Mouse (Mus musculus) fibroblast of lung, adult 2 months (primary cell): ENCODE measurements at regions not wholly inside any gene's neighbourhood (a gene's known extent, or its start where the extent isn't known, plus 50 kb on each side); places are given as distances from the start of the nearest gene placed in this dataset.
"Not testable (repeated sequence)": the region's sequence is repeated elsewhere in the genome, so short reads cannot be mapped to it uniquely, and the experiment has no call there.

Experiments
- DNase-seq: peaks from one replicate; pipeline ENCODE4 v3.0.0-alpha.2; 2011; ENCODE audit warnings: low read depth

- DNase-seq: no peak
Measured at GRCm38 (mm10) chr2:72616412-72616811, 140.5 kb downstream of the Cdca7 start.

- no peak for DNase-seq
Measured at GRCm38 (mm10) chr2:72619446-72619845, 143.5 kb downstream of the Cdca7 start.

GRCm38 (mm10) chr2:72620182-72620652 is 144.3 kb downstream of the Cdca7 start:
- DNase-seq: no peak

- DNase-seq: no peak
Measured at GRCm38 (mm10) chr2:72627915-72628314, 152.0 kb downstream of the Cdca7 start.

GRCm38 (mm10) chr2:72628626-72629470 is 152.9 kb downstream of the Cdca7 start:
- DNase-seq: no peak

- DNase-seq: no peak
Measured at GRCm38 (mm10) chr2:72629691-72630461, 153.9 kb downstream of the Cdca7 start.

GRCm38 (mm10) chr2:72637881-72638620 is 162.1 kb downstream of the Cdca7 start:
- no peak for DNase-seq

GRCm38 (mm10) chr2:72639022-72639421 is 163.1 kb downstream of the Cdca7 start:
- no peak for DNase-seq

- no peak for DNase-seq
Measured at GRCm38 (mm10) chr2:72641228-72641627, 165.3 kb downstream of the Cdca7 start.

GRCm38 (mm10) chr2:72644151-72644843 is 168.3 kb downstream of the Cdca7 start:
- no peak for DNase-seq

- DNase-seq: no peak
Measured at GRCm38 (mm10) chr2:72647642-72648041, 171.7 kb downstream of the Cdca7 start.

- DNase-seq: no peak
Measured at GRCm38 (mm10) chr2:72648294-72648693, 172.3 kb downstream of the Cdca7 start.

GRCm38 (mm10) chr2:72655864-72656263 is 179.9 kb downstream of the Cdca7 start:
- no peak for DNase-seq

- no peak for DNase-seq
Measured at GRCm38 (mm10) chr2:72657101-72657920, 181.4 kb downstream of the Cdca7 start.

- no peak for DNase-seq
Measured at GRCm38 (mm10) chr2:72662396-72662795, 186.4 kb downstream of the Cdca7 start.

GRCm38 (mm10) chr2:72662979-72663780 is 187.2 kb downstream of the Cdca7 start:
- DNase-seq: no peak

GRCm38 (mm10) chr2:72667396-72667795 is 191.4 kb downstream of the Cdca7 start:
- DNase-seq: not testable (repeated sequence)

- no peak for DNase-seq
Measured at GRCm38 (mm10) chr2:72672908-72673901, 197.2 kb downstream of the Cdca7 start.

GRCm38 (mm10) chr2:72674229-72674628 is 198.3 kb downstream of the Cdca7 start:
- peak; percentile 19 for DNase-seq
